Mouse (Mus musculus) testis, adult 2 months (tissue): Measurements from ENCODE around the gene S1pr2.

Source experiments
- CTCF ChIP-seq: fragments of 200-500 bp; IDR thresholded peaks from 2 replicates; pipeline ENCODE4 v1.5.1; 2012; ENCODE audit warnings: low read depth, mild to moderate bottlenecking, inconsistent platforms, low read length, moderate library complexity; ENCODE audit not compliant: control insufficient read depth, insufficient read depth, insufficient replicate concordance
- POLR2A ChIP-seq: fragments of 200-500 bp; IDR thresholded peaks from 2 replicates; pipeline ENCODE4 v1.6.1; 2012; ENCODE audit warnings: low read depth, mild to moderate bottlenecking, inconsistent platforms, low read length, moderate library complexity; ENCODE audit not compliant: control insufficient read depth

DNA sequence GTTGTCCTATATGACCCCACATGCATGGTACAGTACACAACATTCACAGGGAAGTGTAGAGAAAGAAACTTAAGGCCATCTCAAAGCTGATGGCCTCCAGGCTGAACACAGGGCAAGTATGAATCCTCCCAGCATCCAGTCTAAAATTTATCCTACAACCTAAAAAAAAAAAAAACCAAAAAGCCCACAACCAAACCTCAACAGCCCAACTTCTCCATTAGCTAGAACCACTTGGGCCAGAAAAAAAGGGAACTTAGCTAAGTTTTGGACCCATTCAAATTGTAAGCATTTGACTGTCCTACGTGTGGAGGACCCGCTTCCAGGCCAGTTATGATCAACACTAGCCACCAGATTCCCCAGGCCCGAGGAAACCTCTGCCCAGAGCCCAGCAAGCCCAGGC lies 53.3 kb downstream of the S1pr2 start:
- TF ChIP-seq CTCF (no peak), POLR2A (no peak)
